Mouse (Mus musculus) B cell, adult 62 days (primary cell): ENCODE measurements around the gene Rbpms2. TPM values are rescaled to one million over a fixed set of nuclear protein-coding genes. Genes with fewer than 3 reads are reported as not detected.

Experiments used
- total RNA-seq: library from RNA; stranded (reverse); gene quantifications from 4 replicates; pipeline ENCODE4 v1.2.4, GENCODE M21; 2023

Rbpms2 gene
- total RNA-seq, result 0.42 to 1.1 TPM in 2 of 4 replicates, not detected in the others

DNA sequence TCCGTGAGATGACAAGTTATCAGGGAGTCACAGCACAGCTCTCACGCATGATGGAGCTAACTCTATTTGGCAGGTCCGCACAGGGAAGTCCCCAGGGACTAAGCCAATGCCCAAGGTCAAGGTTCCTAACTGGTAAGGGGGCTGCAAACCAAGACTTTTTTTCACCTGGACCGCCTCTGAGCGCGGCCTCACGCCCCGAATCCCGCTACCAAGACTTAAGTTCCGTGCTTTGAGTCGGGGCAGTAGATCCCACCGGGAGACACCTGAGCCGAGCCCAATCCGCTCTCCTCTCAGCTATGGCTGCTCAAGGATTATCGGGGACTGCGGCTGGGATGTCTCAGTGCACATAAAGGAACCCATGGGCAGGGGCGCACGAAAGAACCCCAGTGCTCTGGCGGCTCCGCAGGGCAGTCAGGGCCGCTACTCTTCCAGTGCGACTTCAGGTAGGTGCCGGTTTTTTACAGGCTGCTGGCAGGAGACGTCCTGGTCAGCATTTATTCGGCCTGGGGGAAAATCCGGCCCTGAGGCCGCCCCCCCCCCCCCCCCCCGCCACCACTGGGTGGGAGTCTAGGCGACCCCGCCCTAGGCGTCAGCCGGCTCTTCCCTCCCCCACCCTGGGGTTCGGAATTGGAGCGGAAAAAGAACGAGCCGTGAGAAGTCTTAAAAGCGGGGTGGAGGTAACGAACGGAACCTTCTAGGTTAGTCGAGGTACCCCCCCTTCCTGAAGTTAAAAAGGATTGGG, at the start of gene Rbpms2:
Rbpms2 (plus strand) TSS at position 624 of the 742 bp plus-strand sequence.

DNA sequence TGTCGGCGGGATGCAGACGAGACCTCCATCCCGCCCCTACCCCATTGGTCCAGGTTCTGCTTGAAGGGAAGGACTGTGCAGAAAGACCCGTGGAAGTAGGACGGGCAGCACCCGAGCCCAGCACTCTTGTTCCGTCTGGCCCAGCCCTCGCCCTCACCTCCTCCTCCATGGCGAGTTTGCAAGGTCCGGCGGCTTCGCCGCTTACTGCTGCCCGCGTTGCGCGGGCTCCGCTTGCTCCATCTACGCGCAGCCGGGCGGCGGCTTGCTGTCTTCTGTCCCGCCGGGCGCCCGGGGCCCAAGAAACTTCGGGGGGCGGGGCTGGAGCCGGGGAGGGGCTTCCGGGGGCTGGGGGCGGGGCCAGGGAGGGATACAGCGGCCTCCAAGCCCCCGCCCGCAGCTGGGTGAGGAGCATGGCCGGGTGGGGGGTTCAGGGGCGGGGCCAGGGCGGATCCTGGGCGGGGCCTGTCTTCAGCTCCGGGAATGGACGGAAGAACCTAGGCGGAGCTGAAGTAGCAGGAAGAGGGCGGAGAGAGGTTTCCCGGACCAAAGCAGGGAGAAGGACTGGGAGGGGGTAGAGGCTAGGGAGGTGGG, 49.6 kb upstream of the Rbpms2 start, which contains the start of gene Plekho2:
Plekho2 (minus strand) TSS at position 260 of the 591 bp plus-strand sequence.

DNA sequence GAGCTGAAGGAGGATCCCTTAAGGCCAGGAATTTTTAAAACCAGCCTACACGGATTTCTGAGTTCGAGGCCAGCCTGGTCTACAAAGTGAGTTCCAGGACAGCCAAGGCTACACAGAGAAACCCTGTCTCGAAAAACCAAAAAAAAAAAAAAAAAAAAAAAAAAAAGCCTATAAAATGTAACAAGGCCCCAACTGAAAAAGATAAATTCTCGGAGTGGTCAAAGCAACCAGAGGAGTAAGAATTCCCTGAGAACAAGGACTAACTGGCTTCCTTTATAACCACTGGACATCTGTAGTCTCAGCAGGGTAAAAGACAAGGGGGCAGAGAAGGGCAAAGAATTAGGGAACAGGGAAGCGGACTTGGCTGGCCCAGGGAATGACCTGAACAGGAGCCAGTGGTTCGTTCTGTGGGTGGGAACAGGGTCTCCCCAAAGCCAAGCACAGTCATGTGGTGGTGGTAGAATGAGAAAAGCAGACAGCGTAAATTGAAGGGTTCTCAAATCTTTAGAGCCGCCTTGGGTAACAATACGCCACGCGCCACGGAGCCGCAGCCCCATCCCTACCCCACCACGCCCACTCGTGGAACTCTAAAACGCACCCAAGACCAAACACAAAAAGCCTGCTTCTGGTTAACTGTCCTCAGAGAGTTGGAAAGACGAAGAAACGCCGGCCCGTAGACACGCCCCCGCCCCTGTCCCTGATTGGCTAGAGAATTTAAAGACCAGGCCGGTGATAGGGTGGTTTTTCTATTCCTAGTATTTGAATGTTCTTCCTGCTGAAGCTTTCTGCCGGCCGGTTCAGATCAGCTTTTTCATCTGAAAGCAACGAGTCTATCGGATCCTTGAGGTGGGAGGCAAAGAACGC, 42.8 kb upstream of the Rbpms2 start, which contains the start of gene Pif1:
Pif1 (plus strand) TSS at position 755 of the 864 bp plus-strand sequence.

DNA sequence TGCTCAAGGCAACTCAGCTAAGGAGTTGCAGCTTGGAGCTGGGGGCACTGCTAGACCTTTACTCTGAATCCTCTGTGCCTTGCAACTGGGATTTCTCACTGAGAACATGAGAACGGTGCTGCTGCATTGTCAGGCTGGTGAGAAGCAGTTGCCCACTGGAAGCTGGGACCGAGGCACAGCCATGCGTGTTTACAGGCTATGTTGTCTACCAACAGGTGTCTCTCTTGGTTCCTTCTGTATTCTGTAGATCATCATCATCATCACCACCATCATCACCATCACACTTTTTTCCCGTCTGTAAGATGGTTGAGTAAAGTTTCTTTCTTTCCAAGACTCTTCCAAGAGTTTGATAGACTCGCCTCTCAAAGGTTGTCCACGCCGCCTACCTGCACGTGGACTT, 38.3 kb downstream of the Rbpms2 start, which contains the start of gene Oaz2:
Oaz2 (plus strand) TSS at position 301 of the 400 bp plus-strand sequence.

Other genes starting within 250 kb of the Rbpms2 start
- not detected in 4 replicates for gene Kbtbd13, start 238.0 kb upstream of the Rbpms2 start, total RNA-seq
- 0.23 TPM in 1 of 4 replicates, not detected in the others for gene Rasl12, start 231.1 kb upstream of the Rbpms2 start, total RNA-seq
- not detected in 4 replicates for gene Slc51b, start 206.7 kb upstream of the Rbpms2 start, total RNA-seq
- gene Mtfmt, start 193.9 kb upstream of the Rbpms2 start, total RNA-seq, result 19.5 to 21.8 TPM (median 21.1 TPM) in 4 replicates
- gene Spg21, start 168.7 kb upstream of the Rbpms2 start, total RNA-seq, result 56.7 to 67.0 TPM (median 61.1 TPM) in 4 replicates
- gene Ankdd1a, start 109.5 kb upstream of the Rbpms2 start, total RNA-seq, result 0.66 TPM in 1 of 4 replicates, not detected in the others
- 196 to 216 TPM (median 203 TPM) in 4 replicates for gene Plekho2, start 49.6 kb upstream of the Rbpms2 start, total RNA-seq
- gene Pif1, start 42.5 kb upstream of the Rbpms2 start, total RNA-seq, result 0.23 to 0.88 TPM (median 0.32 TPM) in 4 replicates
- gene Oaz2, start 38.4 kb downstream of the Rbpms2 start, total RNA-seq, result 23.9 to 31.3 TPM (median 30.7 TPM) in 4 replicates
- 16.8 to 23.4 TPM (median 20.0 TPM) in 4 replicates for gene Zfp609, start 197.9 kb downstream of the Rbpms2 start, total RNA-seq